Comparison of ENCODE assay signal across 10 mouse cellular contexts in the genomic region with DNA sequence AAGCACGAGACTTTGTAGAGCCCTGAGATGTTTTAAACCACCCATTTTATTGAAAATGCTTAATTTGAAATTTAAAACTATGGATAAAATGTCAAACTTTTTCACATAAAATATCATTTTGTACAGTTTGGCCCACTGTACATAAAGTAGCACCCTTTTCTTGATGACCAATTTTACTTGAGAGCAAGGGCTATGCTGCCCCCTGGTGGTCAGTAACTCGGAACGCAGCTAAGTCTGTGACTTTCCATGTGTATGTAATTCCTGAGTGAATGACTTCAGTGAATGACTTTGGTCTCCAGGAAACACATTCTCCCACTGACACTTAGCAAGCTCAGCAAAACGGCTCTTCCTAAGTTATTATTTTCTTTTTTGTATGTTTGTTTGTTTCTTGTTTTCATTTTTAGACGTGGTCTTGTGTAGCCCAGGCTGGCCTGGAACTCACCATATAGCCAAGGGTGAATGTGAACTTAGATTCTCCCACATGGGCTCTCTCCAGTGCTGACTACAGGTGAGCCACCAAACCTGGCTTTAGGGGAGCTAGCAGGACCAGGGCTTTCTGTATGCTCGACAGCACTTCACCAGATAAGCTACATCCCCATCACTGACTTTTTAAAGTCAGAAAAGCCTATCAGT. TPM values are rescaled to one million over a fixed set of nuclear protein-coding genes. Genes with fewer than 3 reads are reported as not detected.
A peak's percentile ranks its signal among the peaks of the same experiment; 100 is the strongest.
DNase-seq lines count a peak whose midpoint lies in the region; ATAC-seq and TF ChIP-seq lines count a peak whose summit lies in the region.
"Had no signal": no experiment of that assay in that cellular context is flagged by ENCODE, and none has a peak within 500 bp of the region (broad histone marks: within the 10 kb centered on the region; RNA-seq: fewer than 3 reads in every experiment).

No protein-coding gene starts in this region.

- no peaks in the 10 kb centered on the region for H3K27me3 ChIP-seq in midbrain, embryonic 10.5 days (ENCODE audit: low read depth, poor library complexity, severe bottlenecking)
- H3K27me3 ChIP-seq in midbrain, embryonic 16.5 days (ENCODE audit: control insufficient read depth, insufficient read depth, low read depth, low read length) = no peaks in the 10 kb centered on the region
- H3K27me3 ChIP-seq in hindbrain, embryonic 16.5 days (replicated peaks; ENCODE audit: control insufficient read depth, insufficient read depth, low read length) = no peaks in the 10 kb centered on the region
- no peaks in the 10 kb centered on the region for H3K27me3 ChIP-seq in testis, adult 2 months (ENCODE audit: control insufficient read depth, insufficient read depth, low read length)
- H3K27me3 ChIP-seq: heart, embryonic 13.5 days; stomach, embryonic 15.5 days had no signal

- no peak; the same call in 1 of the 2 replicates for ATAC-seq in midbrain, embryonic 16.5 days
- ATAC-seq in erythroblast, adult 5-6 weeks (replicated peaks; ENCODE audit: low FRiP score, poor library complexity, severe bottlenecking) = peak; percentile 93
- peak; percentile 73; the same call in 1 of the 2 replicates for ATAC-seq in hindbrain, embryonic 16.5 days

- peak; percentile 83 for TF ChIP-seq CTCF in bone marrow, adult 2 months (IDR thresholded peaks at IDR 0.05; ENCODE audit: control insufficient read depth, insufficient read depth, low read length)
- TF ChIP-seq CTCF in testis, adult 2 months (IDR thresholded peaks at IDR 0.05; ENCODE audit: control insufficient read depth, insufficient read depth, insufficient replicate concordance, low read depth, low read length) = peak; percentile 13; the same call in 1 of the 2 replicates

- peaks cover 37% of the 10 kb centered on the region for H3K36me3 ChIP-seq in midbrain, embryonic 10.5 days
- H3K36me3 ChIP-seq in midbrain, embryonic 16.5 days (ENCODE audit: control insufficient read depth, insufficient read depth, low read length) = no peaks in the 10 kb centered on the region
- H3K36me3 ChIP-seq in hindbrain, embryonic 16.5 days (ENCODE audit: control insufficient read depth, insufficient read depth, low read length) = peaks cover 6% of the 10 kb centered on the region; the same call in 1 of the 2 replicates
- no peaks in the 10 kb centered on the region; the same call in 1 of the 2 replicates for H3K36me3 ChIP-seq in testis, adult 2 months (ENCODE audit: control insufficient read depth, insufficient read depth, low read length)

- TF ChIP-seq POLR2A in bone marrow, adult 2 months (IDR thresholded peaks at IDR 0.05; ENCODE audit: borderline replicate concordance, control insufficient read depth, low read depth, low read length) = no peak
- TF ChIP-seq POLR2A in testis, adult 2 months (IDR thresholded peaks at IDR 0.05; ENCODE audit: control insufficient read depth, low read depth, low read length) = no peak

- no peak overlapping the region for H3K27ac ChIP-seq in midbrain, embryonic 10.5 days (replicated peaks)
- H3K27ac ChIP-seq in midbrain, embryonic 16.5 days (ENCODE audit: low read length) = no peak overlapping the region
- no peak overlapping the region for H3K27ac ChIP-seq in bone marrow, adult 2 months (ENCODE audit: control insufficient read depth, insufficient read depth, low read depth, low read length, poor library complexity)
- H3K27ac ChIP-seq in hindbrain, embryonic 16.5 days (ENCODE audit: low read depth, low read length) = no peak overlapping the region
- no peak overlapping the region for H3K27ac ChIP-seq in testis, adult 2 months (ENCODE audit: control insufficient read depth, insufficient read depth, low read depth, low read length)
- H3K27ac ChIP-seq: heart, embryonic 13.5 days; stomach, embryonic 15.5 days had no signal

- H3K4me3 ChIP-seq in midbrain, embryonic 10.5 days = no peak overlapping the region
- H3K4me3 ChIP-seq in midbrain, embryonic 16.5 days (ENCODE audit: low read depth, low read length) = no peak overlapping the region
- H3K4me3 ChIP-seq in bone marrow, adult 2 months (replicated peaks; ENCODE audit: control insufficient read depth, low read depth, low read length) = no peak overlapping the region
- no peak overlapping the region for H3K4me3 ChIP-seq in hindbrain, embryonic 16.5 days (ENCODE audit: low read length)
- H3K4me3 ChIP-seq in testis, adult 2 months (ENCODE audit: control insufficient read depth, low read depth, low read length) = no peak overlapping the region
- H3K4me3 ChIP-seq: heart, embryonic 13.5 days; stomach, embryonic 15.5 days had no signal

- no peak overlapping the region for H3K9ac ChIP-seq in midbrain, embryonic 16.5 days (ENCODE audit: low read depth, low read length)
- H3K9ac ChIP-seq in hindbrain, embryonic 16.5 days (ENCODE audit: low read depth, low read length) = no peak overlapping the region
- H3K9ac ChIP-seq: heart, embryonic 13.5 days; stomach, embryonic 15.5 days had no signal

- peak; percentile 49 for DNase-seq in midbrain, embryonic 10.5 days (ENCODE audit: low spot score)
- DNase-seq in left cerebral cortex, postnatal 14 days (ENCODE audit: low spot score in 2 of 2) = peak; percentile 69 to 84
- peak; percentile 38 to 59 for DNase-seq in natural killer cell, adult 2 months (ENCODE audit: low spot score in 2 of 2)

- H3K9me3 ChIP-seq in midbrain, embryonic 10.5 days (replicated peaks) = no peaks in the 10 kb centered on the region
- no peaks in the 10 kb centered on the region for H3K9me3 ChIP-seq in midbrain, embryonic 16.5 days (replicated peaks; ENCODE audit: control insufficient read depth, low read length, poor library complexity, severe bottlenecking)
- H3K9me3 ChIP-seq in hindbrain, embryonic 16.5 days (ENCODE audit: control insufficient read depth, low read length) = no peaks in the 10 kb centered on the region
- H3K9me3 ChIP-seq: heart, embryonic 13.5 days; stomach, embryonic 15.5 days had no signal

- intact Hi-C loops in left cerebral cortex, postnatal 14 days (cut with DNase I) = no loop called here

- WGBS in midbrain, embryonic 10.5 days = 32% methylated on average over 6 of the region's 6 CpGs
- WGBS in midbrain, embryonic 16.5 days = 29% methylated on average over 6 of the region's 6 CpGs
- WGBS in bone marrow, adult 2 months = 44% methylated on average over 6 of the region's 6 CpGs
- WGBS in hindbrain, embryonic 16.5 days = 31% methylated on average over 6 of the region's 6 CpGs

- no peaks in the 10 kb centered on the region for H3K4me1 ChIP-seq in midbrain, embryonic 10.5 days
- no peaks in the 10 kb centered on the region for H3K4me1 ChIP-seq in midbrain, embryonic 16.5 days (ENCODE audit: control insufficient read depth, insufficient read depth, low read length)
- H3K4me1 ChIP-seq in bone marrow, adult 2 months (ENCODE audit: control insufficient read depth, insufficient read depth, low read length) = no peaks in the 10 kb centered on the region
- H3K4me1 ChIP-seq in hindbrain, embryonic 16.5 days (ENCODE audit: control insufficient read depth, insufficient read depth, low read depth, low read length) = no peaks in the 10 kb centered on the region
- no peaks in the 10 kb centered on the region for H3K4me1 ChIP-seq in testis, adult 2 months (ENCODE audit: control insufficient read depth, insufficient read depth, low read length)
- H3K4me1 ChIP-seq: heart, embryonic 13.5 days; stomach, embryonic 15.5 days had no signal

- no peak overlapping the region for H3K4me2 ChIP-seq in midbrain, embryonic 16.5 days (ENCODE audit: low read length)
- H3K4me2 ChIP-seq in hindbrain, embryonic 16.5 days (ENCODE audit: low read length) = no peak overlapping the region
- H3K4me2 ChIP-seq: heart, embryonic 13.5 days; stomach, embryonic 15.5 days had no signal

RNA-seq across cellular contexts. Expression of a gene that starts 30.1 kb away (rescaled TPM):
- 0.05 and 0.11 TPM in 2 replicates for polyA plus RNA-seq in midbrain, embryonic 10.5 days (2016; fragmentation: Nextera tagmentation; extraction: Ambion mirVana)
- polyA plus RNA-seq in midbrain, embryonic 16.5 days (2015; fragmentation: Nextera tagmentation; extraction: Ambion mirVana) = 0.11 TPM in 1 of 2 replicates, not detected in the other
- polyA plus RNA-seq in bone marrow, adult 2 months (2011; ENCODE audit: insufficient read depth, insufficient read length, low replicate concordance, missing spikeins) = 1.0 TPM in 1 of 2 replicates, not detected in the other
- 0.42 and 0.58 TPM in 2 replicates for total RNA-seq in erythroblast, adult 5-6 weeks (2015; ENCODE audit: low replicate concordance)
- total RNA-seq in erythroblast, adult 5-6 weeks (2017; ENCODE audit: low replicate concordance) = 0.26 and 0.70 TPM in 2 replicates
- polyA plus RNA-seq in hindbrain, embryonic 16.5 days (2015; fragmentation: Nextera tagmentation; extraction: Ambion mirVana) = 0.20 and 0.24 TPM in 2 replicates
- total RNA-seq in left cerebral cortex, postnatal 14 days (2021) = under 1 TPM; 0.40 TPM
- 8.2 and 10.2 TPM in 2 replicates for polyA plus RNA-seq in testis, adult 2 months (2012; rRNA removed)

RNA-seq across cellular contexts. Expression of a gene that starts 30.2 kb away (rescaled TPM):
- polyA plus RNA-seq in midbrain, embryonic 10.5 days (2016; fragmentation: Nextera tagmentation; extraction: Ambion mirVana) = not detected in 2 replicates
- polyA plus RNA-seq in midbrain, embryonic 16.5 days (2015; fragmentation: Nextera tagmentation; extraction: Ambion mirVana) = not detected in 2 replicates
- not detected in 2 replicates for polyA plus RNA-seq in bone marrow, adult 2 months (2011; ENCODE audit: insufficient read depth, insufficient read length, low replicate concordance, missing spikeins)
- not detected in 2 replicates for total RNA-seq in erythroblast, adult 5-6 weeks (2015; ENCODE audit: low replicate concordance)
- not detected in 2 replicates for total RNA-seq in erythroblast, adult 5-6 weeks (2017; ENCODE audit: low replicate concordance)
- 0.14 TPM in 1 of 2 replicates, not detected in the other for polyA plus RNA-seq in hindbrain, embryonic 16.5 days (2015; fragmentation: Nextera tagmentation; extraction: Ambion mirVana)
- total RNA-seq in left cerebral cortex, postnatal 14 days (2021) = not detected
- 0.10 TPM in 1 of 2 replicates, not detected in the other for polyA plus RNA-seq in testis, adult 2 months (2012; rRNA removed)
- polyA plus RNA-seq: heart, embryonic 13.5 days had no signal

RNA-seq across cellular contexts. Expression of a gene that starts 39.5 kb away (rescaled TPM):
- 49.0 and 49.9 TPM in 2 replicates for polyA plus RNA-seq in midbrain, embryonic 10.5 days (2016; fragmentation: Nextera tagmentation; extraction: Ambion mirVana)
- polyA plus RNA-seq in midbrain, embryonic 16.5 days (2015; fragmentation: Nextera tagmentation; extraction: Ambion mirVana) = 32.0 and 37.8 TPM in 2 replicates
- 51.3 and 59.8 TPM in 2 replicates for polyA plus RNA-seq in bone marrow, adult 2 months (2011; ENCODE audit: insufficient read depth, insufficient read length, low replicate concordance, missing spikeins)
- total RNA-seq in erythroblast, adult 5-6 weeks (2015; ENCODE audit: low replicate concordance) = 29.2 and 34.5 TPM in 2 replicates
- 130 and 136 TPM in 2 replicates for total RNA-seq in erythroblast, adult 5-6 weeks (2017; ENCODE audit: low replicate concordance)
- polyA plus RNA-seq in hindbrain, embryonic 16.5 days (2015; fragmentation: Nextera tagmentation; extraction: Ambion mirVana) = 26.3 and 29.0 TPM in 2 replicates
- 10 to 100 TPM; 37.0 to 37.8 TPM for total RNA-seq in left cerebral cortex, postnatal 14 days (2021)
- polyA plus RNA-seq in testis, adult 2 months (2012; rRNA removed) = 4.7 and 5.7 TPM in 2 replicates

RNA-seq across cellular contexts. Expression of a gene that starts 39.8 kb away (rescaled TPM):
- polyA plus RNA-seq in midbrain, embryonic 10.5 days (2016; fragmentation: Nextera tagmentation; extraction: Ambion mirVana) = 29.6 and 29.7 TPM in 2 replicates
- polyA plus RNA-seq in midbrain, embryonic 16.5 days (2015; fragmentation: Nextera tagmentation; extraction: Ambion mirVana) = 10.5 and 11.3 TPM in 2 replicates
- polyA plus RNA-seq in bone marrow, adult 2 months (2011; ENCODE audit: insufficient read depth, insufficient read length, low replicate concordance, missing spikeins) = 9.7 and 15.7 TPM in 2 replicates
- total RNA-seq in erythroblast, adult 5-6 weeks (2015; ENCODE audit: low replicate concordance) = 61.3 and 87.4 TPM in 2 replicates
- 173 and 201 TPM in 2 replicates for total RNA-seq in erythroblast, adult 5-6 weeks (2017; ENCODE audit: low replicate concordance)
- polyA plus RNA-seq in hindbrain, embryonic 16.5 days (2015; fragmentation: Nextera tagmentation; extraction: Ambion mirVana) = 11.7 and 12.1 TPM in 2 replicates
- 1 to 10 TPM; 5.9 to 7.8 TPM for total RNA-seq in left cerebral cortex, postnatal 14 days (2021)
- polyA plus RNA-seq in testis, adult 2 months (2012; rRNA removed) = 10.3 and 11.0 TPM in 2 replicates
